Mouse (Mus musculus): Measurements from ENCODE around the gene Mcm6.
"Not testable (repeated sequence)": the region's sequence is repeated elsewhere in the genome, so short reads cannot be mapped to it uniquely, and the experiment has no call there.

Gene Mcm6

DNA sequence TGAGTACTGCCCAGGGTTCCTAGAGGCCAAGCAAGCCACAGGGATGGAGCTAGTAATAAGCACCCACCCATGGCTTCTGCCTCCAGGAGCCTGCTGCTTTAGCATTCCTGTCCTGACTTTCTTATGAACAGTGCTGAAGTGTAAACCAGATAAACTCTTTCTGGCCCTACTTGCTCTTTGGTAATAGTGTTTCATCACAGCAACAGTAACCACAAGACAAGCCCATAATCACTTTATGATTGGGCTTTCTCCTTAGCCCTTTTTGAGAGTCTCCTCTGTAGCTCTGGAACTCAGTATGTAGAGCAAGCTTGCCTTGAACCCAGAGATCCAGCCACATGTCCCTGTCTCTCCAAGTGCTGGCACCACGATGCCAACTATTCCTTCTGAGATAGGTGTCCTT is 29.2 kb downstream of the Mcm6 start:
- DNase-seq = no peak

DNA sequence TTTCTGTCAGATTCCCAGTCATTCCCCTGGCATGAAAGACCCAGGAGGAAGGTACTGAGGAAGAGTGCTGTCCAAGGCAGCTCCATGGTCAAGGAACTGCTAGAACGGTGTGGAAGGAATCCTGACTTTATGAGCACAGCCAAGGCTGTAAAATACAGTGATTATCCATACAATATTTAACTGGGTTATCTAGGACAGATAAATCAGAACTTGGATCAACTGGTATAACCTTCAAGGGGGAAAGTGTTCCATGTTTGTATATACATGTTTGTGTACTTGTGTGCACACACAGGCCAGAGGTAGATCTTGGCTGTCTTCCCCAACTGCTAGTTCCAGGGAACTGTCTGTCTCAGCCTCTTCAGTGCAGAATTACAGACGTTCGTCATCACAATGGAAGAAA is 31.2 kb downstream of the Mcm6 start, which contains the start of gene Lct:
TSS of gene Lct (minus strand) at position 101 of the 400 bp plus-strand sequence.
- DNase-seq = no peak

DNA sequence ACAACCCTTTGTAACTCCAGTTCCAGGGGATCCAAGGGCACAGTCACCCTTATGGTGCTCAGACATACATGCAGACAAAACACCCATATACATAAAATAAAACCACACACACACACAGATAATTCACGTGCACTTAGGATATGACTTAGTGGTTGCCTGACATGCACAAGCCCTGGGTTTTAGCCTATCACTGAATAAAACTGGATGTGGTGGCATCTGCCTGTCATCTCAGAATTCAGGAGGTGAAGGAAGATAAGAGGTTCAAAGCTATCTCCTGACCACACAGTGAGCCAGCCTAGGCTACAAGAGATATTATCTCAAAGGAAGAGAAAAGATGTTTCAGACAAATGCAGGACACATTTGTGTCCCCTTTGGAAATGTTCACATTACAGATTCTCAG is 32.3 kb downstream of the Mcm6 start:
- DNase-seq = no peak

DNA sequence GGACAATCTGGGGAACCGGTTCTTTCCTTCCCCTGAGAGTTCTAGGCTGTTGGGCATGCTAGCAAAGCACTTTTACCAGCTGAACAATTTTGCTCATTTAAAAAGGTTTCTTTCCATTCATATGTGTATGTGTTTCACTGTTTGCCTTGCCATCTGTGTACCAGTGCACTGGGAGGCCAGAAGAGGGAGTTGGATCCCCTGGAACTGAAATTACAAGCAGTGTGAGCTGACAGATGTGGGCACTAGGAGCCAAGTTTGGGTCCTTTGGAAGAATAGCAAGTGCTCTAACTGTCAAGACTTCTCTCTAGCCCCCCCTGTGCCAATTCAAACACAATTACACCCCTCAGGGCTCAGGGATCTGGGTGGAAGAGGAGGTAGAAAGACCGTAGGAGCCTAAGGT is 34.7 kb downstream of the Mcm6 start:
- DNase-seq = no peak

DNA sequence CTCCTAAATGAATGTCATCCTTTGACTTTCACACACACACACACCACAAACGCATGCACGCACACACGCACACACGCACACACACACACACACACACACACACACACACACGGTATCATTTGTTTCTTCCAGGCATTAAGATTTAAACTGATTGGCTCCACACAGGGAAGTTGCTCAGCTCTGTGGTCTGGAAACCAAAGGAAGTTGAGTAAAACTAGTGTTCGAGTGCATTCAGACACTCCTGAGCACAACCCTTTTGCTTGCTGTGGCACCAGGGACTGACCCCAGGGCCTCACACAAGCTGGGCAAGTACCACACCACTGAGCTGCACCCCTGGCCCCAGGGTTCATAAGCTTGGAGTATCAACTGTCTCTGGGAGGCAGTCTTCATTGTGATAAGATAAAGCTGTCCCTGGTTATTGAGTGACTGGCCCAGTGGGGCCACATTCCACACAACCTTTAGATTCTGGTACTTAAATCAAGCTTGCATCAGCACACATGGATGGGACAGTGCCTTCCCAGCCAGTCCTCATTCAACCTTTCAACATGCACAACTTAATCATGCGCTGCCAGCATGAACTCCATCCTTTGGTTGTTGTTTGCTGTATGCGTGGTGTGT is 36.3 kb downstream of the Mcm6 start:
- DNase-seq = no peak

DNA sequence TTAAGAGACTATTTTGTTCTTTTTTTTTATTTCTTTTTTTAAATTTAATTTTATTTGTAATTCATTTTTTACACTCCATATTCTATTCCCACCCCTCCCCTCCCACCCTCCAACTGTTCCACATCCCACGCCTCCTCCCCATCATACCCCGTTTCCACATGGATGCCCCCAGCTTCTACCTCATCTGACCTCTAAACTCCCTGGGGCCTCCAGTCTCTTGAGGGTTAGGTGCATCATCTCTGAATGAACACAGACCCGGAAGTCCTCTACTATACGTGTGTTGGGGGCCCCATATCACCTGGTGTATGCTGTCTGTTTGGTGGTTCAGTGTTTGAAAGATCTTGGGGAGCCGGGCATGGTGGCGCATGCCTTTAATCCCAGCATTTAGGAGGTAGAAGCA is 40.2 kb downstream of the Mcm6 start:
- not testable (repeated sequence) for DNase-seq

DNA sequence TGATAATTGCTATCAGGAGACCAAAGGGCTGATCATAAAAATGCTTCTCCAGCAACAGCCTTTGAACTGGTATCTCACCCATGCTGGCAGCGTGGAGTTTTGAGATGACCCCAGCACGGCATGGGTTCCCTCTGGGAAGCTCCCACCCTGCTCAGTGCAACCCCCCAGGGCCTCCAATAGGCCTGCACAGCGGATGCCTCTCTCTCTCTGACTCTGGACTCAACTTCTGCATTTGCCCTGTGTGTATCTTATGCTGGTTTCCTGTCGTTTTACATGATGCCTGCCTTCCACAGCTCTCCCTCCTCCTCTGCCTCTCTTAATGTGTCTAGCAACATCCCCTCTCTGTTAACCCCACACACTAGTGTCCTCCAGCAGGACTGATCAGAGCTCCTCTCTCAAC is 44.8 kb downstream of the Mcm6 start:
- DNase-seq = no peak

DNA sequence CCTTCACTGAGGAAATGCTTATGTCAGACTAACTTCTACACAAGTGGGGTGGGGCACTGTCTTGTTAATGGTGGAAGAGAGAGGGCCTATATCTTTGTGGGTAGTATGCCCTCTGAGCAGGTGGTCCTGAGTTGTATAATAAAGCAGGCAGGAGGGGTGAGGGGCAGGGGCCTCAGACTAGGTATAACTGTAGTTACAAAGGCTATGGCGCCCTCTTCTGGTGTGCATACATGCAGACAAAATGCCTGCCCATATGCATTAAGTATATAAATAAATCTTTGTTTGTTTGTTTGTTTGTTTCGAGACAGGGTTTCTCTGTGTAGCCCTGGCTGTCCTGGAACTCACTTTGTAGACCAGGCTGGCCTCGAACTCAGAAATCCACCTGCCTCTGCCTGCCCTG is 50.4 kb downstream of the Mcm6 start:
- no peak for DNase-seq

DNA sequence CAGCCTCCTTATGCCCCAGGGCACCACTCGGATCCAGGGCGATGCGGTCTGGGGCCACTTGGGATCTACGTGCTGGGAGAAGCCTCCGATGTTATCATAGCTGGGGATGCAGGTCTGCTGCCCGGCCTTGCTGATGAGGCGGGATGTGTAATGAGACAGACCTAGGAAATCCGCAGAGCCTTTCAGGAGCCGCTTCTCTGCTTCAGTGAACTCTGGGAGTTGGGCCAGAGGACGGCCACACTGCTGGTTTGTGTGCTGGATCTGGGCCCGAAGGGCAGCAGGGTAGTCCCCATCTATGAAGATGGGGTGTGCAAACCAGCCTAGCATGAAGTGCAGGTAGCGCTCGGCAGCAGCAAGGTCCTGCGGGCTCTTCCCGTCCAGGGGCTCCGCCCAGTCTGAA is 55.6 kb downstream of the Mcm6 start:
- no peak for DNase-seq

DNA sequence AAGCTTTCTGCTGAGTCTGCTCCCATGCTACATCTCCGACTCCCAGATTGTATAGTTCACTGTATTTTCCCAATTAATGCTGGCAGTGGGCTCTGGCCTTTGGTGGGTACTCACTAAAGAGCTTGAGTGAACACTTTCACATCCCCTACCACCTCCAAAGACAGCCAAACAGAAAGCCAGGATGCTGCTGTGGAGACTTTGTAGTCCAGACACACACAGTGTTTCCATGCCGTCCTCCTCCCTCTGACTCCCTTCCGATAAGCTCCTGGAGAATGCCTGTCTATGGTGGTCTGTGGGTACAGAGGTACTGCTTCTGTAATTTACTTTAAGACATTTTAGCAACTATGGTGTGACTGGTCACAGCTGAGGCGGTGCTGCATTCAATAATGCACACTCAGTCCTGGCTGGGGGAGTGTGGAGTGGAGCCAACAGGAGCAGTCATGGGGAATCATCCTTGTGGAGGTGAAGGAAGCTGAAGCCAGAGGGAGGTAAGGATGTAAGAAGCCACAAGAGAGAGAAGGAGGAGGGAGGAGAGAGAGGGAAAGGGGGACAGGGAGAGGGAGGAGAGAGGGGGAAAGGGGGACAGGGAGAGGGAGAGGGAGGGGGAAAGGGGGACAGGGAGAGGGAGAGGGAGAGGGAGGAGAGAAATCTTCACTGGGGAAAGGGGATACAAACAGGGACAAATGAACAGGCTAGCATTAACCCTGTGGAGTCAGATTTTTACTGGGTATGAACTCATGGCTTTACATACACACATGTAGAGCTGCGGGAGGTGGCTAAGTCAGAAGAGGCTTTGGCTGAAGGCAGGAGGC is 63.5 kb downstream of the Mcm6 start:
- no peak for DNase-seq

DNA sequence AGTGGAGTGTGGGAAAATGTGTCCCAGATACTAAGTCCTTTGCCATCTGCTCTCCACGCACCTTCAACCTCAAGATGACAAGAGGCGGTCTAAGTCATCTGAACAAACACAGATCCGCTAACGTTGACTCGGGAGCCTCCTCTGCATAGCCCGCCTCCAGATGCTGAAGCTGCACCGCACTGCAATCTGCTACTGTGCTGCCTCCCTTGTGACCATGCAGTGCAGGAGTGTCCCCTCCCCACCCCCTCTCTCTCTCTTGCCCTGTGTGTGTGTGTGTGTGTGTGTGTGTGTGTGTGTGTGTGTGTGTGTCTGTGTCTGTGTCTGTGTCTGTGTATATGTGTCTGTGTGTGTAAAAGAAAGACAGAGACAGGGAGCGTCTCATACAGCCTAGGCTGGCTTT is 64.2 kb downstream of the Mcm6 start:
- DNase-seq = no peak

DNA sequence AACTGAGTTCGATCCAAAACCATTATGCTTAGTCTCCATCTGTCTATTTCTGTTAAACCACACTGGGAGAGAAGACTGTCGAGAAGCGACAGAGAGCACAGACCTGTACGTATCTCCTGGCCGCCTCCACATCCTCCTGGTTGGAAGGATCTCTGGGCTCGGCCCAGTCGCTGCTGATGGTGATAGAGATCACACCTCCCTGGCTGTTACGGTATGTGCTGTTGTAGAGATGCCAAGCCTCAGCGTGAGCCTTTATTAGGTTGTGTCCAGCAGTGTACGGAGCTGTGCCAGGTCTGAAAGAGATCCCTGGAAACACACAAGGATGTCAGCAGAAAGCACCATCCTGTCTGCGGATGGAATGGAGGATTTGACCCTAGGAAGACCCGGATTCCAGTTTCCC is 65.9 kb downstream of the Mcm6 start:
- no peak for DNase-seq

DNA sequence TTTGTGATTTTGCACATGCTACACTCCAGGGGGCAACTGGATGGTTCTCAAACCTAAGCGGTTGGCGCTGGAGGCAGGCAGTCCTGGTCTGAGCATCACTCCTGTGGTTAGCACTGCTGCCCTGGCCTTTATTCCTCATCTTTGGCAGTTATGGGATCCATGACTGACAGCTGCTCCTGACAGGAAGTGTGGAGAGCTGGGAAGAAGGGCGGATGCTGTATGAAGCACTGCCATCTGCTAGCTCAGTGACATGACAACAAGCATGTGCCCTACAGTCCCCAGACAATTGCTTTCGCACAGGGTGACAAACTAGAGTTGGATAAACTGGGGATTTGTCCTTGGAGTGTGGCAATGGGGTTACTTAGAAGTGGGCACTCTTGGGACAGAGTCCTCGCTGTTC is 69.2 kb downstream of the Mcm6 start:
- no peak for DNase-seq

DNA sequence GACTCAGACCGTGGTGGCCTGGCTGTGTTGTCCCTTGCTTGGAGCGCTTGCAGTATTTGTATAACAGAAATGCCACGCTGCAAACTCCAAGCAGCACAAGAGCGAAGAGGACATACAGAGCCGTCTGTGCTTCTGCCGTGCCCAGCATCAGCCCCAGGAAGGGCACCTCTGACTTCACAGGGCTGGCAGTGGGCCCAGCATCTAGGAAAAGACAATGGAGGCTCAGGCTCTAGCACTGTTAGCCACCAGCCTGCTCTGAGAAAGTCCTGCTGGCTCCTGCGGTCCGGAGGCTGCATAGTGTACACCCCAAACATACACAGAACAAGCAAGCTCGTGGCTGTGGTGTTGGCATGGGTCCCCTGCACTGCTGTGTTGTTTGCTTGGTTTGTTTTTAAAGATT is 74.3 kb downstream of the Mcm6 start:
- no peak for DNase-seq

DNA sequence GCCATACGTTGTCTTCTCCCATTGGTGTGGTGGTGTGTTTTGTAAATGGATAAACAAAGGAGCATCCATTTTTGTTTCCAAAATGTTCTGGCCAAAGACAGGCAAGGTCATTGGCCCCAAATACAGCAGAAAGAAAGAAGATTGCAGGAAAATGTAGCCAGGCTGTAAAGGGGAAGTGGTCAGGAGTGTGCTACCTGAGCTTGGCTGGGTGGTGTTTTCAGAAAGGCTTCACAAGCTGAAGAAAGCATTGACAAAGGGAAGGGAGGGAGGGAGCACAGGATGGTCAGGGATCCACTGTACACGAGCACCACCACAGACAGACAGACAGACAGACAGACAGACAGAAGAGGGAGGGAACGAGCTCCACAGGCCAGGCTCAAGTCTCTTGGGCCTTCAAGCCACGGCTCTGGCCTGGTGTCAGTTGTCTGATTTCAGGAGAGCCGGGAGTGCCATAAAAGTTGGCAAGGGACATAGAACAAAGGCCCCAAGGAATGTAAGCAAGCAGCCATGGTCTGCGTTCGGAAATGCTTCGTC is 75.2 kb downstream of the Mcm6 start:
- DNase-seq = no peak

DNA sequence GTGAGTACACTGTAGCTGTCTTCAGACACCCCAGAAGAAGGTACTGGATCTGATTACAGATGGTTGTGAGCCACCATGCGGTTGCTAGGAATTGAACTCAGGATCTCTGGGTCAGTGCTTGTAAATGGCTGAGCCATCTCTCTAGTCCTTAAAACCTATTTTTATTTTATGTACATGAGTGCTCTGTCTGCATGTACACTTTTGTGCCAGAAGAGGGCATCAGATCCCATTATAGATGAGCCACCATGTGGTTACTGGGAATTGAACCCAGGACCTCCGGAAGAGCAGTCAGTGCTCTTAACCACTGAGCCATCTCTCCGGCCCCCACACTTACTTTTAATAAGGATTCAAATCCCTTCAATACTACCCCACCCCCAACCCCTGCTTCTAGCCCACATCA is 76.5 kb downstream of the Mcm6 start:
- DNase-seq = no peak

DNA sequence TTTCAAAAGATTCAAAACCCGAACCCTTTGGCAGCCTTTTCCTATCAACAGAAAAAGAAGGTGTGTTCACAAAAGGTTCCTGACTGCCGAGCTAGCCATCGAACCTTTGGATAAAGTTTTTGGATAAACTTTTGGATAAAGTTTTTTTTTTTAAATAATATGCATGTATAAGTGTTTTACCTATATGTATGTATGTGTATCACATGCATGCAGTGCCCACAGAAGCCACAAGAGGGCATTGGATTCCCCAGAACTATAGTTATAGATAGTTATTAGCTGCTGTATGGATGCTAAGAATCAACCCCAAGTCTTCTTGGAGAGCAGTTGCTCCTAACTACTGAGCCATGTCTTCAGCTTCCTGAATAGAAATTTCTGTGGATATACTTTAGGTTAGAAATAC is 77.7 kb downstream of the Mcm6 start:
- peak; percentile 7 for DNase-seq
